Mouse (Mus musculus) spleen, postnatal 10 days (tissue): ENCODE data around the gene Prx.

ENCODE experiments used
- DNase-seq, 2 experiments: peaks; one replicate each; pipeline ENCODE4 v3.0.0; 2021 to 2022; ENCODE audit warnings: low spot score in 2 of 2

The Prx gene

GRCm38 (mm10) chr7:27552931-27553513, 53.9 kb downstream of the Prx start, which contains the start of the genes Pld3 and 2310022A10Rik:
Pld3 (minus strand) TSS chr7:27553218.
2310022A10Rik (plus strand) TSS chr7:27553233.
- DNase-seq = peak; percentile 87 to 94

DNA sequence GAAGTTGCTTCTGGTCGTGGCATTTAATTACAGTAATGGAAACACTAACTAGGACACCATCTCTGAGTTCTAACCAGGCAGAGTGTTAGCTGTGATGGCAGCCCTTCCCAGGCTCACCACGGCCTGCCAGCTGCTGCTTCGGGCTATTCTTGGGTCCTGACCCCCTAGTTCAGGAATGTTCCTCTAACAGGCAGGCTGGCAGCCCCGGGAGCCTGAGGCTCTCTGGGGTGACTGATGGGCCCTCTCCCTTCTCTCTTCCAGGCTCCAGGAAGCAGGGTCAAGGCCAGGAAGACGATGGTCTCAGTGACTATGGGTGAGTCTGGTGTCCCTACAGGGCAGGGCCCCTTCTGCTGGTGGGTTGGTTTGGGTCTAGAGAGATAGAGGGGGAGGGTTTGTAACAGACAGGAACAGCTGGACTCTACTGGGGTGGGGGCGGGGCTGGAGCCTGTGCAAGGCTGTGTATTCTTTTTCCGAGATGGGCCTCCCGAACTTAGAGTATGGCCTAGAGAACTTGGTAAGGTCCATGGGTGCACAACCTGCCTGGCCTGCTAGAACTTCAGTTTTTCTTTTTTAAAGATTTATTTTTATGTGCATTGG, 61.3 kb downstream of the Prx start:
- DNase-seq = no peak

DNA sequence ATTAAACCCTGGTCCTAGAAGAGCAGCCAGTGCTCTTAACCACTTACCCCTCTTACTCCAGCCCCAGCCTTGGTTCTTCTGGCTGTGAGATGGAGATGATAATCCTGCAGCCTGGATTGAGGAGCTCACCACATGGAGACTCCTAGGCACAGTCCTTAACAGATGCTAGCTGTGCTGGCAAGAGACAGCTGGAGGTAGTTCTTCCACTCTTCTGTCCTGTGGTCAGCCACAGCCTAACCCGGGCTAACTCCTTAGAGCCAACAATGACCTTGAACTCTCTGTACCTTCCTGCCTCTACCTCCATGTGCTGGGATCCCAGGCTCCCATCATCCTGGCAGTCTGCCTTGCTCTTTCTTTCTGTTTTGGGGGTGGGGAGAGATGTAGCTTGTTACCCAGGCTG, 61.9 kb downstream of the Prx start:
- DNase-seq = no peak
